Mouse (Mus musculus): ENCODE data around the gene Pecr.
"Not testable (repeated sequence)": the region's sequence is repeated elsewhere in the genome, so short reads cannot be mapped to it uniquely, and the experiment has no call there.

Gene Pecr

DNA sequence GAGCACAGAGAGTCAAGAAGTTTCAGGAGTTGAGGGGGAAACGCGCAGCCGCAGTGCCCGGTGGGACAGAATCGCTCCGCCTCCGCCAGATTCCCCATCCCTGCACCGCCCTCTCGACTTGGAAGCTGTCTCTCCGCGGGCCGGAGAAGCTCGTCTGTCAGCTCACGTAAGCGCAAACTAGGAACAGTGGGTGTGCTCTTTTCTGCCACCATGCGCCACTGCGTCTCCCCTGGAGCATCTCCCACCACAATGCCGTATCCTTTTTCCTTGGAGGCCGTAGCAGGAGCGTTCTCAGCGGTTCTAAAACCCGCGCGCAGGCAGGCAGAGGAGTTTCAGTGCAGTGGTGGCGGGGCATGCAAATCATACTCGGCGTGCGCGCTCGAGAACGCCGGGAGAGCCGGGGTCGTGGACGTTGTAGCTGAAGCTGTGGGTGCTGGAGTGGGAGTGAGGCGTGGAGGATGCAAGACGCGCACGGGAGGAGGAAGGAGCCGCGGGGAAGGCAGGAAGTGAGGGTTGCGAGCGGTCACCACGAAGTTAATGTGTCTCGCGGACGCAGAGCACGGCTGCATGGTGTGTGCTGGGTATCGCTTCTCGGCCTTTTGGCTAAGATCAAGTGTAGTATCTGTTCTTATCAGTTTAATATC is 47.6 kb downstream of the Pecr start:
- DNase-seq (ENCODE audit: low spot score), result not testable (repeated sequence)

DNA sequence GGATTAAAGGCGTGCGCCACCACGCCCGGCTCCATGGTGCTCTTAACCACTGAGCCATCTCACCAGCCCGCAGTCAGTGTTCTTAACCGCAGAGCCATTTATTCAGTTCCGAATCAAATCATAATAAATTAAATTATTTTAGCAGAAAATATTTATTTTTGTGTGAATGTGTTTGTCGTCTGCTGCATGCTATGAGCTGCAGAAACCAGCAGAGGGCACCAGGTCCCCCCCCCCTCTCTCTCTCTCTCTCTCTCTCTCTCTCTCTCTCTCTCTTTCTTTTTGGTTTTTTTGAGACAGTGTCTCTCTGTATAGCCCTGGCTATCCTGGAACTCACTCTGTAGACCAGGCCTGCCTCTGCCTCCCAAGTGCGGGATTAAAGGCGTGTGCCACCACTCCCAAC is 51.5 kb downstream of the Pecr start:
- not testable (repeated sequence) for DNase-seq (ENCODE audit: low spot score)

DNA sequence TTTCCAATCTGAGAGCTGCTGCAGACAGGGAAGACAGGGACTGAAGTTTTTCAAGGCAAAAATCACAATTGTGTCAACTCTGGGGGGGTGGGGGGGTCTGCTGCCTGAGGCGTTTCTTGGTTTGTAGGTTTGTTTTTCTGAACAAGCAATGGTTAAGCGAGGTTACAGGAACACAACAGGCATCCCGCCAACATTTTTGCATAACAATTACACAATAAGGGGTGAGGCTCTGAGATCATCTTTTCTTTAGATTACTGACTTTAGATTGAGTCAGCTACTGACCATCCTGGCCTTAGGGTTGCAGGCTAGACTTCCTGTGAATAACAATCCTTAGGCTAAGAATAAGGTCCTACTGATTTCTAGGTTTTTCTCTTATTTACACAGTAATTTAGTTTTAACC is 55.1 kb downstream of the Pecr start:
- no peak for DNase-seq (ENCODE audit: low spot score)

DNA sequence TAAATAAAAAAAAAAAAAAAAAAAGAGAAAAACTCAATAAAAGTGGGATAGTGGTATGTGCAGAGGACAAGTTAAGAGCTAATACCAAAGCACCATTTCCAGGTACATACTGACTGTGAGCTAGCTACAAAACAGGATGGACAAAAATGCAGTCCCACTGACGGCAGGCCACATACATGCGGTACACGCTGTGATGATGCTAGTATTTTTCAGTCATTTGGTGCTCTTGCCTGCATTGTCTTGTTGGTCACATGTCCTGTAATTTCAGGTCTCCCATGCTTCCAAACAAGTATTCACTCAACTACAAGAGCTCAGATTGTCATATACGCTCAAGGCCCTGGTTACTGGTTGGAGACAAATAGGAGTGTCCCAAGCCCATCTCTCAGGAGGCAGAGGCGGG is 56.6 kb downstream of the Pecr start:
- DNase-seq (ENCODE audit: low spot score), result no peak

DNA sequence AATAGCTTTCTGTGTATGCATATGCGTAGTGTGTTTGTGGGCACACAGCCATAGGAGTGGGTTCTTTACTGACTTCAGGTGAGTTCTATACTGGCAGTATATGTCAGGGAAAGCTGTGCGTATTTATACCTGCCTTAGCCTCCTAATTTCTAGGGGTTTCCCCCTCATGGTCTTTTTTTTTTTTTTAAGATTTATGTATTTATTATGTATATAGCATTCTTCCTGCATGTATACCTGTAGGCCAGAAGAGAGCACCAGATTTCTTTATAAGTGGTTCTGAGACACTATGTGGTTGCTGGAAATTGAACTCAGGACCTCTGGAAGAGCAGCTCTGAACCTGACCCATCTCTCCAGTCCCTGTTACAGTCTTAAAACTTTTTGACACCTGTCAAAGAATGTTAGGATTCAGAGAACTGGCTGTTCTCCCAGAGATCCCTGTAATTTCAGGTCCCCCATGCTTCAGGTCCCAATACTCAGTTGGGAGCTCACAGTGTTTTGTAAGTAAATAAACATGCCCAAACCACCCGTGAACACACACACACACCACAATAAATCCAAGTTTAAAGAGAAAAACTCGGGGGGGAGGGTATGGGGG is 57.1 kb downstream of the Pecr start:
- no peak for DNase-seq (ENCODE audit: low spot score)

DNA sequence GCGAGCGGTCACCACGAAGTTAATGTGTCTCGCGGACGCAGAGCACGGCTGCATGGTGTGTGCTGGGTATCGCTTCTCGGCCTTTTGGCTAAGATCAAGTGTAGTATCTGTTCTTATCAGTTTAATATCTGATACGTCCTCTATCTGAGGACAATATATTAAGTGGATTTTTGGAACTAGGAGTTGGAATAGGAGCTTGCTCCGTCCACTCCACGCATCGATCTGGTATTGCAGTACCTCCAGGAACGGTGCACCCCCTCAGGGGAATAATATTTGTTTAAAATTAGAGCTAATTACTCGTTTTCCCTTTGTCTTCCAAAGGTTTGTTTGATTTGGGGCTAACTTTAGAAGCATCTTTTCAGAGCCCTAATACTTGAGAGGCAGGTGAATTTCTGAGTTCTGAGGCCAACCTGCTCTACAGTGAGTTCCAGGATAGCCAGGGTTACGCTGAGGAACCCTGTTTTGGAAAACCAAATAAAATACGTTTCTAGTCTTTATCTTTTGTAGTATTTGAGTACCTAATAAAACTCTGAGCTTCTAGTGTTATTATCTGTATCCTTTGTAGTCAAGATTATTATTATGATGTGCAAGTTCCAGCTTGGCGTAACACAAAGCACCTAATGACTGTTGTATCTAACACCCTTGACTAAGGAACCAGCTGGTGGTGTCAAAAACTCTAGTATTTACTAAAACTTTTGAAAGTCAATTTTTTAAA is 57.8 kb downstream of the Pecr start:
- peak; percentile 73 for DNase-seq (ENCODE audit: low spot score)

DNA sequence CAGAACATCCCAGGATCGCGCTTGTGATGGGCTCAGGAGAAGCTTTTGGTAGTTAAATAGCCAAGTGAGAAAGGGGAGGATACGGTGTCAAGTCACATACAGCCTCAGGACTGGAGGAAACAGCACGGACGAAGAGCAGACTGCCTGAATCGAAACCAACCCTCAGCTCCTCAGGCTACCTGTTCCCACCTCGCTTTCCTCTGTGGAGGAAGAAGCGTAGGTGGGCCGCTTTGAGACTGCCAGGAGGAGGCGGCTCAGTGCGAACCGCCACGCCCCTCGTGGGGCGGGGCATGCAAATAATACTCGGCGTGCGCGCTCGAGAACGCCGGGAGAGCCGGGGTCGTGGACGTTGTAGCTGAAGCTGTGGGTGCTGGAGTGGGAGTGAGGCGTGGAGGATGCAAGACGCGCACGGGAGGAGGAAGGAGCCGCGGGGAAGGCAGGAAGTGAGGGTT is 58.4 kb downstream of the Pecr start:
- peak; percentile 80 for DNase-seq (ENCODE audit: low spot score)

DNA sequence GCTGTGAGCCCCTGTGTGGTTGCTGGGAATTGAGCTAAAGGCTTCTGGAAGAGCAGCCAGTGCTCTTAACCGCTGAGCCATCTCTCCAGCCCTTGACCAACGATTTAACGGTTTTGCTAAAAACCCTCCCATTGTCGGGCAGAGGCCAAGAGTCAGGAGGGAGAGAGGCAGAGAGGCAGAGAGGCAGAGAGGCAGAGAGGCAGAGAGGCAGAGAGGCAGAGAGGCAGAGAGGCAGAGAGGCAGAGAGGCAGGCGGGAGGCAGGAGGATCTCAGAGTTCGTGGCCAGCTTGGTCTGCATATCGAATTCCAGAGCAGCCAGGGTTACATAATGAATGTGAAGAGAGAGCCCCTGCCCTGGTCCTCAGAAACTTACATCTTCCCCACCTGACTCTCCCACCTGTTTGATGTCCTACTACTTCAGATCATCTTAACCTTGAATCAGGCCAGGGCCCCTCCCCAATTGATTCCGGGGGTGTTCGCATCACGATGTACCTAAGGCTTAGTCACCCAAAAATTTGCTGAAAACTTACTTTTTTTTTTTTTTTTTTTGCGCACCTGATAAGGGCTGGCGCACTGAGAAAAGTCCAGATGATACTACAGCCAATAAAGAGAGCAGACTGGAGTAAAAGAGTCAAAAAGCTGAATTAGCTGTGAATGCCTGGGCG is 58.9 kb downstream of the Pecr start:
- no peak for DNase-seq (ENCODE audit: low spot score)

DNA sequence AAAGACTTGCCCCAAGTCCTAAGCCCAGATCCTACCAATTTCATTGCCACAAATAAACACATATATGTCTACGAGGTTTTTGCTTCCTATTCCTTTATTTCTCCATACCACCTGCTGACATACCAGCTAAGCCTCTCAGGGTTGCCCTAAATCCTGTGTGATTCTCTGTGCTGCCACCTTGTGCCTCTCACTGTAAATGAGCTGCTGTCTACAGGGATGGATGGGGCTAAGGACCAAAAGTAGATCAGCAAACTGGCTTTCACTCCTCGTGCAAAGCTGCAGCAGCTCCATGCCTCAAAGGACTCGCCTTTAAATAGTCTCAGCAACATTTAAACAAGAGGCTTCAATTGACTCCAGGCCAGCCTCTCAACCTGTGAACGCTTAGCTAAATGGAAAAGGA is 64.1 kb downstream of the Pecr start:
- no peak for DNase-seq (ENCODE audit: low spot score)

DNA sequence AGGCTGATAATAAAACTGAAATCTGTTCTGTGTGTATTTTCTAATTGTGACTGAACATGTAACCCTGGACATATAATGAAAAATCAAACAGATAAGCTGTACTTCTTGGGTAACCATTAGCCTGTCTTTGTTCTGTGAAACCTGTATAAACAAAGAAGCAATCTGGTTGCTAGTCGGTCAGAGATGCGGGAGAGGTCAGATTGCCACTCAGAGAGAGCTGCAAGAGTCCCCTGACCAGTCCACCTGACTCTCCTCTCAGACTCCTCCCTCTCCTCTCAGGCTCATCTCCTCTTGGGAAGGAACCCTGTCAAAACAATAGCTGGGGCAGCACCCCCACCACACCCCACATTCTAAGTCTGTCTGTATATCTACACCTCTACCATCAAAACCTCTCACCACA is 65.0 kb downstream of the Pecr start:
- DNase-seq (ENCODE audit: low spot score), result no peak

DNA sequence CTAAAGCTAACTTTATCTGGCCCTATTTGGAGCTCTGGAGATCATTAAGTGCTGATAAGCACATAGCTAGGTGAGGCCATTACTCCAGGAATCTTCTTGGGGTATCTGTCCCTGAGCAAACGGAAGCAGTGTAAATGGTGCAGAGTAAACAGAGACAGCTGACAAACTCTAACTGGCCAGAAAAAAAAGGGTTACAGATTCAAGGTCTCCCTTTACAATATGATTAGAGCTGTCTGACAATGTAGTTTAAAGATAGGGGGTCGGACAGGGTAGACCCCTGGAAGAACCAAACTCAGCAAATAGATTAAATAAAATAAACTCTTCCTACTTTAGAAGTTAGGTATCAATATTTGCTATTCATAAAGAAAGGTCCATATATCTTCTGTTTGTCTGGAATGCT is 65.5 kb downstream of the Pecr start:
- DNase-seq (ENCODE audit: low spot score), result no peak

DNA sequence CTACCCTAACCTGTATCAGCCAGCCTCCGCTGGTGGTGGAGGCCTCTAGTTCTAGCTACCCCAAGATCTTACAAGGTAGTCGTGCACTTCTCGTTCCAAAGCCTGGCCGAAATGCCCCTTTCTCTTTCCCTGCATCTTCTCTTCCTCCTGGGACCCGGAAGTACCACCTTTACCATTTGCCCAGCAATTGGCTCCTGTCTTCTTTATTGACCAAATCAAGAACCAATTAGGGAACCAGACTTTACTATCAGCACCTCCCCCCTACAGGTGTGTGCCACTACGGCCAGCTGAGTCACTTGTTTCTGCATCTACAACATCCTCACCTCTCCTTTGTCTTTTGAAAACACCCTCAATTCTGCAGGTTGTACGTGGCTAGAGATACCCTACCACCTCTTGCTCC is 67.4 kb downstream of the Pecr start:
- DNase-seq (ENCODE audit: low spot score), result no peak

DNA sequence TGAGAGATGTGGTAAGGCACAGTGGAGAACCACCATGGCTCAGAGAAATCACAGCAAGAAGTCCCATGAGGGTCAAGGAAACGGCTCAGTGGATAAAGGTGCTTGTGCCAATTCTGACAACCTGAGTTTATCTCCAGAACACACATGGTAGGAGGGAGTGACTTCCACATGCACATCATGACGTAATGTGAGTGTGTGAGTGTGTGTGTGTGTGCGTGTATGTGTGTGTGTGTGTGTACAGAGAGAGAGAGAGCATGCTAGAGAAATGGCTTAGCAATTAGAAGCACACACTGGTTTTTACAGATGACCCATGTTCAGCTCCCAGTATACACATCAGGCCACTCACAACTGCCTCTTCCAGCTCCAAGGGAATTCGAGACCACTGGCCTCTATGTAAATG is 68.9 kb downstream of the Pecr start:
- DNase-seq (ENCODE audit: low spot score), result no peak

DNA sequence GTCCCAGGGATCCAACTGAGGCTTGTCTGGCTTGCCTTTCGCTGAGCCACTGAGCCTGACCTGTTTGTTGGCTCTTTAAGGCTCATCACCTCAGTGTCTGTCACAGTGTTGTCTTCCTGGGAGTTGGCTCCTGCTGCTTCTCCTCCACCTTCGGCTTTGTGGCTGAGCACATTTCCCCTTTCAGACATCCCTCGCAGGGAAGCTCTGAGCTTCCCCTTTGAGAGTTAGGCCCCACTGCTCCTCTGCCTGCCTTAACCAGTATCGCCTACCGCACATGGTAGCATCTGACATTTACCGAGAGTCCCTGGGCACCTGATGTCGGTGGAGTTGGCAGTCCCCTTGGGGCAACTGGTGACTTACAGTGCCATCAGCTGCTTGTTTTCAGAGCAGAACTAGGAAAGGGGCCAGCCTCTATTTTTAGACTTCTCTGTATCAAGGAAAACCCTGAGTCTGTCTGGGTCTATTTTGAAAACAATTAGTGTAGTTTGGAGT is 69.6 kb downstream of the Pecr start:
- no peak for DNase-seq (ENCODE audit: low spot score)

DNA sequence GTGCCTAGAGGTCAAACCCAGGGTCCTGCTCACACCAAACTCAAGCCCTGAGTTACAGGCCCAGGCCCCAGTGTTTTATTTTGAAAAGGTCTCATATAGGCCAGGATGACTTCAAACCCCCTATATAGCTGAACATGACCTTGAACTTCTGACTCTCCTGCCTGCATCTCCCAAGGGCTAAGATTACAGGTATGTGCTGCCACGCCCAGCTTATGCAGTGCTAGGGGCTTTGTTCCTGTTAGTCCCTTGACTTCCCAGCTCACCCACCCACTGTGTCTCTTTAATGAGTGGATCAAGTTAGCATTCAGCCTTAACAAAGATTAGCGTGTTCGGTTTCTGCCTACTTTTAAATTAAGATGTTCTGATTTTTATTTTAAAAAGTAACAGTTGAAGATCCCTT is 70.2 kb downstream of the Pecr start:
- no peak for DNase-seq (ENCODE audit: low spot score)

DNA sequence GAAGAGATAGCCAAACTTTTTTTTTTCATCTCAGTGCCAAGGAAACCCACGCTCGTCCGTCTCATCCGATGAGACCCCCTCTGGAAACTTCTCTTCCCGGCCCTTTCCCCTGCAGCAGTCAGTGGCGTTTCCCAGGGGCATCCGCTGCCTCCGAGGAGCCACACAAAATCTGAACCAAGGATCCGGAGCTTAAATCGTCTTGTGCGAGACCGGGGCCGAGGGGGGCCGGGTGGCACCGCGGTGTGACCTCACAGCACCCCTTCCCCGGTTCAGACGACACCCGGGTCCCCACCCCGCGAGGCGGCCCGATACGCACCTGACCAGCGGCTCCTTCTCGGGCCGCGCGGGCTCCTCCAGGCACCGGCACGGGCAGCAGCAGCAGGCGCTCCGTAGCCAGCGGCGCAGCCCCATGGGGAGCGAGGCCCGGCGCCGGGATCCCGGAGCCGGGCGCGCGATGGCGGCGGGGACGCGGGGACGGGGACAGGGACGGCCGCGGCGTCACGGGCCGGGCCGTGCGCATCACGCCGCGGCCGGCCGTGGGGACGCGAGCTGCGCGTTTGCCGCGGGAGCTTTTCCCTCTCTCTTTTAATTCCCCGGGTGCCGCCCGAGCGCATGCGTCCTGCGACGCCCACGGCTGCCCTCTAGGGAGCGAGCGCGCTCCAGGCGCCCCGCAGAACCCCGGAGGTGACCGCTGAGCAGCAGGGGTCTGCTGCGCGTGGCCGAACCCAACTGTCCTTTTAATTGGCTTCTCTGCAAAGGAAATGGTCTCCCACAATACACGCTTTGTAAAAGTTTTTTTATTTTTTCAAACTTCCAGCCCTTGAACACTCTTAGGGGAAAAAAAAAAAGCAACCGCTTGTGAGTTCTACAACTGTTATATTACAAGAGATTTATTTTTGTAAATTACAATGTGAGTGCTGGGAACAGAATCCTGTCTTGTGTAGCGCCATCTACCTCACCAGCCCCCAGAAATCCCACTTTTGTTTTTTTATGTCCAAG is 72.1 kb downstream of the Pecr start, which contains the start of gene Mreg:
TSS of gene Mreg (minus strand) at position 607 of the 999 bp plus-strand sequence.
- DNase-seq (ENCODE audit: low spot score), result no peak

DNA sequence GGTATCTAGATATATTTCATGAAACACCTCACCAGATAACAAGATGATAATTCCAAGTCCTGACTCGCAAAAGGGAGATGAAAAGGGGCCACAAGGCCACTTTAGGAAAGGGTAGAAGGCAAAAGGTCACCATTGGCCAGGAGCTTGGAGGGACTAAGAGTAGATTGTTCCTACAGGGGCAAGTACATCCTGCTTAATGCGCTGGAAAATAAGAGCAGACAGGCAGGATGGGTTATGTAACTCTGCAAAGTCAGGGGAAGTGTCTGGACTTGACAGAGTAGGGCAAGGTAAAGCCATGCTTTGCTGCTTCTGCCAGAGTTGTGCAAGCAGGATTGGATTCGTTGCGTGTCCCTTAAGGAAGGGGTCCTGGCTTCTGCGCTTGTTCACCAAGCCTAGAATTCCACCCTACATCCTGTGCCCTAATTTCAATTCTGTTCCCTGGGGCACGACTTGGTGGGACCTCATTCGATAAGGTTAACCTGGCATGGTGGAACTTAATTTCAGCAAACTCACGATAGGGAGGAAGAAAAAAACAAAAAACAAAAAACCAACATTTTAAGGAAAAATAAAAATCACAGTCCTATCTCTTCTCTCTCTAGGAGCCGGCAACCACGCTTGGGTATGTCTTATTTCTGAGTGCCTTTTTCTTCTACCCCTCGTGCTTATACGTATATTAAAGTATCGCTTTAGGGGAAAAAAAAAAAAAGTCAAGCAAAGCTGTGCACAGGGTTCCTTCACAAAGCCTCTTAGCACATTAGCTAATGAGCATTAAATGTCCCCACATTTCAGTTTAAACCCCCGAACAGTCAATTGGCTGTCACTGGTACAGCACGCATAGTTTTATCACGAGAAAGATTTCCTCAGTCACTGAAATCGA is 73.1 kb downstream of the Pecr start:
- no peak for DNase-seq (ENCODE audit: low spot score)
